Mouse (Mus musculus): ENCODE data around the gene Vwa3a.
"Not testable (repeated sequence)": the region's sequence is repeated elsewhere in the genome, so short reads cannot be mapped to it uniquely, and the experiment has no call there.

Gene Vwa3a

GRCm38 (mm10) chr7:120739018-120739417, at the start of gene Vwa3a:
TSS of gene Vwa3a (plus strand) at chr7:120739318.
- no peak for DNase-seq (ENCODE audit: low spot score in 2 of 2)

GRCm38 (mm10) chr7:120690634-120691033, 48.5 kb upstream of the Vwa3a start:
- DNase-seq (ENCODE audit: low spot score in 2 of 2), result no peak

- no peak for DNase-seq (ENCODE audit: low spot score in 2 of 2)
These were observed 45.2 kb upstream of the Vwa3a start for GRCm38 (mm10) chr7:120693831-120694375.

GRCm38 (mm10) chr7:120695196-120695595, 43.9 kb upstream of the Vwa3a start:
- no peak for DNase-seq (ENCODE audit: low spot score in 2 of 2)

- DNase-seq (ENCODE audit: low spot score in 2 of 2), result no peak
These were observed 43.5 kb upstream of the Vwa3a start for GRCm38 (mm10) chr7:120695641-120696040.

- no peak for DNase-seq (ENCODE audit: low spot score in 2 of 2)
These were observed 42.8 kb upstream of the Vwa3a start for GRCm38 (mm10) chr7:120696331-120696730.

- DNase-seq (ENCODE audit: low spot score in 2 of 2), result no peak
These were observed 39.5 kb upstream of the Vwa3a start for GRCm38 (mm10) chr7:120699586-120699985.

GRCm38 (mm10) chr7:120703888-120704287, 35.2 kb upstream of the Vwa3a start:
- DNase-seq (ENCODE audit: low spot score in 2 of 2), result no peak

GRCm38 (mm10) chr7:120712071-120712470, 27.0 kb upstream of the Vwa3a start:
- DNase-seq (ENCODE audit: low spot score in 2 of 2), result peak in 1 of 2 experiments; percentile 30

GRCm38 (mm10) chr7:120713225-120713624, 25.9 kb upstream of the Vwa3a start:
- DNase-seq (ENCODE audit: low spot score in 2 of 2), result no peak

- DNase-seq (ENCODE audit: low spot score in 2 of 2), result not testable (repeated sequence)
These were observed 25.2 kb upstream of the Vwa3a start for GRCm38 (mm10) chr7:120713951-120714350.

- DNase-seq (ENCODE audit: low spot score in 2 of 2), result no peak
These were observed 21.9 kb upstream of the Vwa3a start for GRCm38 (mm10) chr7:120717261-120717660.

- DNase-seq (ENCODE audit: low spot score in 2 of 2), result no peak
These were observed 18.1 kb upstream of the Vwa3a start for GRCm38 (mm10) chr7:120721051-120721450.

- DNase-seq (ENCODE audit: low spot score in 2 of 2), result no peak
These were observed 17.7 kb upstream of the Vwa3a start for GRCm38 (mm10) chr7:120721456-120721855.

GRCm38 (mm10) chr7:120722063-120722462, 17.1 kb upstream of the Vwa3a start:
- DNase-seq (ENCODE audit: low spot score in 2 of 2), result no peak

- DNase-seq (ENCODE audit: low spot score in 2 of 2), result peak; percentile 31 to 47
These were observed 16.3 kb upstream of the Vwa3a start for GRCm38 (mm10) chr7:120722839-120723278.

- no peak for DNase-seq (ENCODE audit: low spot score in 2 of 2)
These were observed 11.5 kb upstream of the Vwa3a start for GRCm38 (mm10) chr7:120727581-120727980.

GRCm38 (mm10) chr7:120729635-120730034, 9.5 kb upstream of the Vwa3a start:
- DNase-seq (ENCODE audit: low spot score in 2 of 2), result no peak

- no peak for DNase-seq (ENCODE audit: low spot score in 2 of 2)
These were observed 6.2 kb upstream of the Vwa3a start for GRCm38 (mm10) chr7:120732906-120733305.

- DNase-seq (ENCODE audit: low spot score in 2 of 2), result peak; percentile 39 to 44
These were observed 512 bp downstream of the Vwa3a start for GRCm38 (mm10) chr7:120739558-120740101.

- DNase-seq (ENCODE audit: low spot score in 2 of 2), result no peak
These were observed 4.5 kb downstream of the Vwa3a start for GRCm38 (mm10) chr7:120743366-120744351.

GRCm38 (mm10) chr7:120744606-120745005, 5.5 kb downstream of the Vwa3a start:
- DNase-seq (ENCODE audit: low spot score in 2 of 2), result no peak

GRCm38 (mm10) chr7:120746029-120746428, 6.9 kb downstream of the Vwa3a start:
- DNase-seq (ENCODE audit: low spot score in 2 of 2), result no peak

All from right cerebral cortex, postnatal 36 days (tissue).